Mouse (Mus musculus) embryo, embryonic 9.5 days (tissue): ENCODE data around the gene Gm8765.
"Not testable (repeated sequence)": the region's sequence is repeated elsewhere in the genome, so short reads cannot be mapped to it uniquely, and the experiment has no call there.

Experiments used
- DNase-seq: peaks from one replicate; pipeline ENCODE4 v3.0.0-alpha.2; 2017; ENCODE audit errors: extremely low spot score

Gm8765 gene

DNA sequence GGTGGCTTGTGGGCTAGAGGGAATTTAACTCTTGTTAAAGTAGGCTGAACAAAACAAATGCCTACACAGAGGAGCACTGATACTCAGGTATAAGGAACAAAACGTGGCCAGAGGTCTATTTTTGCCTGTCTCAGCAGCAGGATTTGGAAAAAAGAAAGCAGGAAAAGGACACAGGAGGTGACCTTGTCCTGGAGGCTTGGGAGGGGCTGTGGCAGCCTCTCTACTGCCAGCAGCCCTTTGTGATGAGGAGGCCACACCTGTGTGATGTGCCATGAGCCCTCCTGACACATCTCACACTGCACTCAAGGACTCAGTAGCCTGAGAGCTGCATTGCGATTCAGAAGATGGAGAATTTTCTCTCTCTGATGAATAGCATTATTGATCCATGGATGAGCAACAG lies at the start of gene Gm8765:
TSS of gene Gm8765 (plus strand) at position 301 of the 400 bp plus-strand sequence.
- DNase-seq = not testable (repeated sequence)

DNA sequence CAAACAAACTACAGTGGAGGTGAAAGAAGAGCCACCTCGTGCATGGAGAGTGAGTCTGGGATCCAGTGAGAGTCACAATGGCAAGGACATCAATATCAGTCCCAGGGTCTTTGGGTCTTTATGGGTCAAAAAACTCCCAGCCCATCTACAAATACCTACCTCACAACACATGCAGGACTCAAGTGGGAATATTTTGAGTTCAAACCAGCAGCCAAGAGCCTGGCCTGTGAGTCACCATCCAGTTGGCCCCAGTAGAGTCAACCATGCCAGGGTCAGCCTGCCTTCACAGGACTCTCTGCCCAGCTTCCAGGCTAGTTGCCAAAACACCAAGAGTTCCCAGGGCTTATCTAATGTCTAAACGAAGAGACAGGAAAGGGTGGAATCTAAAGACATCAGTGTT lies 49.3 kb upstream of the Gm8765 start:
- DNase-seq = not testable (repeated sequence)

DNA sequence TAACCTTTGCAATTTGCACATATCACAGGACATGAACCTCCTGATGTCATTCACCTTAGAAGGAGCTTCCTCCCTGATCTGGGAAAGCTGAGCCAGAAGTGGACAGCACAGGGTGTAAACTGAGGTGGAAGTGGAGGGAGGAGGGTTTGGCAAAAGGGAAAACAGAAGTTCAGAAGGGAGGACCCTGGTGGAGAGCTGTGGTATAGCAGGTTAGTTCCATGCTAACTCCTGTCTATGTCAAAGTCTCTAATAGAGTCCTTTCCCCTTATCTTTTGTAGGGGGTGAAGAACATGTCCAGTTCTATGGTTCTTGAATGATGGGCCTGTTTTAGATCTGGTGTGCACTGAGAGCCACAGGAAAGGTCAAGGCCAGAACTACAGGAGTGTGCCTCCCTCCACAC lies 52.2 kb downstream of the Gm8765 start:
- DNase-seq = not testable (repeated sequence)

DNA sequence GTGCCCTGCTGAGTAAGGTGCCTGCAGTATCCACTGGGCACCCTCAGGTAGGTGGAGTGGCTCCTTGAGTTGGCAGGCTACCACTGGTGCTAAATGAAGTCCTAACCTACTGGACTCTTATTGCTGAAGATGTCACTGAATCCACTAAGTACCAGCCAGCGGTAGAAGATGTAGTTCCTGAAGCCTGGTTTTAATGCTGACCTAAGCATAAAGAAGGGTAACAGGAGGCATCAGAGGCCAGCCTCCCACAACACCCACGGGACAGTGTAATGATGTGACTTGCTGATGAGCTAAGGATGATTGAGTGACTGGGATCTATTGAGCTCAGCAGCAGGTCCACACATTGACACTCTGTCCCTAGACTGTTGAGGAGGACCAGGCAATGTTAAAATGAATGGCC lies 53.6 kb downstream of the Gm8765 start:
- no peak for DNase-seq

DNA sequence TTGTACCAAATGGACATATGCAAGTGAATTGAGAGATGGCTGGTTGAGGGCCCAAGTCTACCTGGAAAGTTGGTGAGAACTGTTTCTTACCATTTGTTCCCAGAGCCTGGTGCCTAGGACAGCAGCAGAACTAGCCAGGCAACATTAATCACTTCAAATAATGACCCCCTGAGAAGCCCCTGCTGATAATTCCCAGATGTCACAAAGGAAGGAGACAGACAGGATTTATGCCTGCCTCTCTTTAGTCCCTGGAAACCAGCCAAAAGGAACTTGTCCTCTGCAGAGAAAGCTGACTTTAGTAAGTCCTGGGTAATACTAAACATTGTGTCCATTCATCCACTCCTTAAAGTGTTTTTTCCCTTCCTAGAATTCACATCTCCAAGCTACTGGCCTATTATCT lies 54.8 kb downstream of the Gm8765 start:
- peak; percentile 6 for DNase-seq
